Mouse (Mus musculus) MEL (cell line): Measurements from ENCODE around the gene Cry2. TPM values are rescaled to one million over a fixed set of nuclear protein-coding genes. Genes with fewer than 3 reads are reported as not detected.

Experiments
- DNase-seq: peaks from one replicate; pipeline ENCODE4 v3.0.0; 2011; ENCODE audit warnings: low read depth, low spot score
- H3K27ac ChIP-seq: 2 replicates; pipeline ENCODE4 v1.5.1; 2012; ENCODE audit warnings: low read depth, mild to moderate bottlenecking, control low read depth, low read length, moderate library complexity; ENCODE audit not compliant: control insufficient read depth
- H3K27me3 ChIP-seq, 2 experiments: fragments of 150-350 bp in 1 of 2; sonication (generic) in 1 of 2; 2 replicates each; pipeline ENCODE4 v1.6.1; 2012; ENCODE audit warnings: low read length in 2 of 2, mild to moderate bottlenecking in 2 of 2, improper control_type of control experiment in 1 of 2, moderate library complexity in 1 of 2; ENCODE audit not compliant: insufficient read depth in 2 of 2, control insufficient read depth in 1 of 2
- H3K36me3 ChIP-seq, 2 experiments: 2 replicates each; pipeline ENCODE4 v1.6.1; 2012 to 2014; ENCODE audit warnings: low read length in 2 of 2, improper control_type of control experiment in 1 of 2, inconsistent platforms in 1 of 2, mild to moderate bottlenecking in 1 of 2; ENCODE audit not compliant: insufficient read depth in 2 of 2, control insufficient read depth in 1 of 2
- H3K4me1 ChIP-seq, 2 experiments: fragments of 150-350 bp in 1 of 2; sonication (generic) in 1 of 2; 2 replicates each; pipeline ENCODE4 v1.6.1; 2012; ENCODE audit warnings: low read length in 2 of 2, improper control_type of control experiment in 1 of 2, mild to moderate bottlenecking in 1 of 2; ENCODE audit not compliant: insufficient read depth in 2 of 2, control insufficient read depth in 1 of 2
- H3K4me3 ChIP-seq, 2 experiments: fragments of 150-350 bp in 1 of 2; sonication (generic) in 1 of 2; 2 replicates each; pipeline ENCODE4 v1.5.1; 2012; ENCODE audit warnings: low read depth in 2 of 2, low read length in 2 of 2, mild to moderate bottlenecking in 2 of 2, moderate library complexity in 2 of 2, control low read depth in 1 of 2, improper control_type of control experiment in 1 of 2; ENCODE audit not compliant: control insufficient read depth in 1 of 2, insufficient read depth in 1 of 2
- H3K79me2 ChIP-seq: 2 replicates; pipeline ENCODE4 v1.6.1; 2012; ENCODE audit warnings: mild to moderate bottlenecking, low read length, moderate library complexity; ENCODE audit not compliant: control insufficient read depth, poor library complexity, insufficient read depth
- H3K9ac ChIP-seq: 2 replicates; pipeline ENCODE4 v1.6.1; 2012; ENCODE audit warnings: low read depth, mild to moderate bottlenecking, control low read depth, low read length, moderate library complexity; ENCODE audit not compliant: control insufficient read depth, poor library complexity, severe bottlenecking
- H3K9me3 ChIP-seq: fragments of 150-350 bp; sonication (generic); replicated peaks from 2 replicates; pipeline ENCODE4 v1.6.1; 2012; ENCODE audit warnings: mild to moderate bottlenecking, low read length, improper control_type of control experiment, moderate library complexity; ENCODE audit not compliant: insufficient read depth
- CHD1 ChIP-seq: IDR thresholded peaks from 2 replicates; pipeline ENCODE4 v1.6.1; 2012; ENCODE audit warnings: low read depth, mild to moderate bottlenecking, inconsistent platforms, low read length, improper control_type of control experiment
- CTCF ChIP-seq, 3 experiments: IDR thresholded peaks in 2 of 3; conservative IDR thresholded peaks in 1 of 3; 2 replicates each; pipeline ENCODE4 v1.5.1; 2011 to 2012; ENCODE audit warnings: low read length in 3 of 3, low read depth in 2 of 3, mild to moderate bottlenecking in 2 of 3, improper control_type of control experiment in 1 of 3, inconsistent platforms in 1 of 3, mixed read lengths in 1 of 3, moderate library complexity in 1 of 3; ENCODE audit not compliant: control insufficient read depth in 1 of 3, insufficient read depth in 1 of 3, poor library complexity in 1 of 3, severe bottlenecking in 1 of 3
- E2F4 ChIP-seq: IDR thresholded peaks from 2 replicates; pipeline ENCODE4 v1.6.1; 2011; ENCODE audit warnings: low read depth, low read length, improper control_type of control experiment, borderline replicate concordance
- ELF1 ChIP-seq: IDR thresholded peaks from 2 replicates; pipeline ENCODE4 v1.6.1; 2014; ENCODE audit warnings: low read depth, mild to moderate bottlenecking, inconsistent platforms, low read length, improper control_type of control experiment, moderate library complexity
- EP300 ChIP-seq, 2 experiments: IDR thresholded peaks; 2 replicates each; pipeline ENCODE4 v1.6.1; 2011; ENCODE audit warnings: improper control_type of control experiment in 2 of 2, low read length in 2 of 2, low read depth in 1 of 2, mild to moderate bottlenecking in 1 of 2
- GABPA ChIP-seq: IDR thresholded peaks from 2 replicates; pipeline ENCODE4 v1.6.1; 2012; ENCODE audit warnings: low read depth, mild to moderate bottlenecking, inconsistent platforms, low read length, improper control_type of control experiment, moderate library complexity
- GATA1 ChIP-seq: IDR thresholded peaks from 2 replicates; pipeline ENCODE4 v1.6.1; 2011; ENCODE audit warnings: low read depth, low read length, improper control_type of control experiment
- KAT2A ChIP-seq: conservative IDR thresholded peaks from 2 replicates; pipeline ENCODE4 v1.6.1; 2012; ENCODE audit warnings: low read depth, low read length, improper control_type of control experiment, inconsistent platforms
- MAFK ChIP-seq: IDR thresholded peaks from 2 replicates; pipeline ENCODE4 v1.6.1; 2011; ENCODE audit warnings: low read depth, mild to moderate bottlenecking, low read length, improper control_type of control experiment, borderline replicate concordance
- MAX ChIP-seq: IDR thresholded peaks from 2 replicates; pipeline ENCODE4 v1.6.1; 2011; ENCODE audit warnings: low read length, improper control_type of control experiment
- MAZ ChIP-seq: IDR thresholded peaks from 2 replicates; pipeline ENCODE4 v1.6.1; 2012; ENCODE audit warnings: low read depth, mild to moderate bottlenecking, inconsistent platforms, low read length, improper control_type of control experiment
- MEF2A ChIP-seq: IDR thresholded peaks from 2 replicates; pipeline ENCODE4 v1.6.1; 2014; ENCODE audit warnings: low read depth, mild to moderate bottlenecking, inconsistent platforms, low read length, improper control_type of control experiment; ENCODE audit not compliant: poor library complexity, insufficient replicate concordance, severe bottlenecking; ENCODE audit errors: extremely low read depth
- MXI1 ChIP-seq: IDR thresholded peaks from 2 replicates; pipeline ENCODE4 v1.6.1; 2011; ENCODE audit warnings: mild to moderate bottlenecking, low read depth, low read length, improper control_type of control experiment
- NELFE ChIP-seq: IDR thresholded peaks from 2 replicates; pipeline ENCODE4 v1.6.1; 2011; ENCODE audit warnings: low read depth, low read length, improper control_type of control experiment
- NRF1 ChIP-seq: IDR thresholded peaks from 2 replicates; pipeline ENCODE4 v1.6.1; 2014; ENCODE audit warnings: low read depth, mild to moderate bottlenecking, inconsistent platforms, low read length, improper control_type of control experiment, moderate library complexity; ENCODE audit not compliant: poor library complexity, insufficient read depth, severe bottlenecking
- RCOR1 ChIP-seq: IDR thresholded peaks from 2 replicates; pipeline ENCODE4 v1.6.1; 2012; ENCODE audit warnings: low read depth, mild to moderate bottlenecking, inconsistent platforms, low read length, improper control_type of control experiment
- TAL1 ChIP-seq: IDR thresholded peaks from 2 replicates; pipeline ENCODE4 v1.6.1; 2012; ENCODE audit warnings: mild to moderate bottlenecking, inconsistent platforms, low read length, moderate library complexity, mixed read lengths
- TBP ChIP-seq: IDR thresholded peaks from 2 replicates; pipeline ENCODE4 v1.8.0; 2011; ENCODE audit warnings: low read depth, low read length, improper control_type of control experiment
- UBTF ChIP-seq: IDR thresholded peaks from 2 replicates; pipeline ENCODE4 v1.6.1; 2012; ENCODE audit warnings: low read depth, mild to moderate bottlenecking, inconsistent platforms, low read length, improper control_type of control experiment, moderate library complexity, borderline replicate concordance; ENCODE audit not compliant: insufficient read depth
- ZNF384 ChIP-seq: IDR thresholded peaks from 2 replicates; pipeline ENCODE4 v1.6.1; 2012; ENCODE audit warnings: low read depth, mild to moderate bottlenecking, inconsistent platforms, low read length, improper control_type of control experiment
- polyA plus RNA-seq, 2 experiments: library from polyadenylated mRNA; stranded (reverse) in 1 of 2; unstranded in 1 of 2; fragments of >175 nt in 1 of 2; fragments of >200 nt in 1 of 2; gene quantifications; 2 replicates each; pipeline versions ENCODE4 v1.2.1 to v1.2.4; 2012; ENCODE audit warnings: low replicate concordance in 2 of 2, low read depth in 1 of 2; ENCODE audit not compliant: insufficient read length in 2 of 2, insufficient read depth in 1 of 2, missing spikeins in 1 of 2
- total RNA-seq: library from RNA; depleted of rRNA; stranded (reverse); fragments of 300-350 nt; gene quantifications from 2 replicates; pipeline ENCODE4 v1.2.3, GENCODE M21; 2012

The Cry2 gene
- total and polyA plus RNA-seq, 3 experiments, result 13.3 to 36.2 TPM; not detected in 1

GRCm38 (mm10) chr2:92447121-92447740 lies 13.4 kb upstream of the Cry2 start:
- H3K9ac ChIP-seq, result no peak overlapping the region
- no peak for TF ChIP-seq MEF2A
- TF ChIP-seq ELF1, result 0 out of 2 replicates have a peak, but pooled peaks have one; percentile 5
- TF ChIP-seq ZNF384, result no peak
- no peak for TF ChIP-seq MXI1
- no peak for TF ChIP-seq GABPA
- TF ChIP-seq GATA1, result no peak
- TF ChIP-seq CTCF (IDR thresholded peaks at IDR 0.05 in 2 of 3, conservative IDR thresholded peaks at IDR 0.05 in 1 of 3; ENCODE audit: control insufficient read depth in 1 of 3, insufficient read depth in 1 of 3, low read depth in 2 of 3, low read length in 3 of 3, poor library complexity in 1 of 3, severe bottlenecking in 1 of 3), result peak; percentile 18 to 25 (median 21); a peak in 3 of 6 replicates
- no peak for TF ChIP-seq EP300 (IDR thresholded peaks at IDR 0.05; ENCODE audit: low read depth in 1 of 2, low read length in 2 of 2)
- no peak for TF ChIP-seq E2F4
- peak; percentile 55 for DNase-seq
- no peak overlapping the region for H3K4me3 ChIP-seq
- peaks cover 20 to 61% of the 10 kb centered on the region in 2 experiments for H3K4me1 ChIP-seq
- H3K9me3 ChIP-seq, result no peaks in the 10 kb centered on the region
- H3K79me2 ChIP-seq, result no peaks in the 10 kb centered on the region
- H3K27me3 ChIP-seq, result no peaks in the 10 kb centered on the region
- no peak overlapping the region for H3K27ac ChIP-seq
- peaks cover 0 to 49% of the 10 kb centered on the region in 2 experiments; a peak in 2 of 4 replicates for H3K36me3 ChIP-seq

GRCm38 (mm10) chr2:92446656-92447055 lies 12.8 kb upstream of the Cry2 start:
- H3K4me1 ChIP-seq, result peaks cover 20 to 62% of the 10 kb centered on the region in 2 experiments
- TF ChIP-seq MEF2A (no peak), TAL1 (no peak), NRF1 (no peak), MAFK (no peak), TBP (no peak), NELFE (no peak), RCOR1 (no peak), EP300 (IDR thresholded peaks at IDR 0.05; ENCODE audit: low read depth in 1 of 2, low read length in 2 of 2) (no peak), GATA1 (no peak), CHD1 (no peak), ELF1 (no peak), MAZ (no peak), MAX (no peak), UBTF (no peak), KAT2A (no peak), MXI1 (no peak)
- H3K36me3 ChIP-seq, result peaks cover 0 to 49% of the 10 kb centered on the region in 2 experiments; a peak in 2 of 4 replicates
- H3K27me3 ChIP-seq, result no peaks in the 10 kb centered on the region
- H3K27ac ChIP-seq, result no peak overlapping the region
- DNase-seq, result no peak
- H3K4me3 ChIP-seq, result no peak overlapping the region
- H3K79me2 ChIP-seq, result no peaks in the 10 kb centered on the region
- H3K9me3 ChIP-seq, result no peaks in the 10 kb centered on the region
- no peak overlapping the region for H3K9ac ChIP-seq
